Mouse (Mus musculus): Measurements from ENCODE around the gene Hydin. TPM values are rescaled to one million over a fixed set of nuclear protein-coding genes. Genes with fewer than 3 reads are reported as not detected.
"Not testable (repeated sequence)": the region's sequence is repeated elsewhere in the genome, so short reads cannot be mapped to it uniquely, and the experiment has no call there.

Hydin gene
- polyA plus RNA-seq, 1 experiment = 0.02 TPM

DNA sequence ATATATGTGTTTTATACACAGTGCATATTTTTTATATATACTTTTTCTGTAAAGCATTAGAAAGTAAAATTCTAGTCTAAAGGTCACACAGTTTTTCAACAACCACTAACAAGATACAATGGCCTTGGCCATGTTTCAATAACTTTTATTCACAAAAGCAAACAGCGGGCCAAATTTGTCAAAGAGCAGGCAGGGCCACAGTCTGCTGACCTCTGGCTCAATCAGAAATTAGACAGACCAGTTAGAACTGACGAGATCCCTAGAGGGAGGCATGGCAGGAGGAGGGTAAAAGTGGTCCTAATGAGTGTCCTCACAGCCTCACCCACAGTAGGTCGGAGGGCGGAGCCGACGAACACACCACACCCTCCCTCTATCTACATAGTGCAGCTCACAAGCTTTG, 267.0 kb downstream of the Hydin start:
- no peaks in the 10 kb centered on the region for H3K27me3 ChIP-seq (replicated peaks; ENCODE audit: control insufficient read depth, insufficient read depth, low read length)
- no peak for DNase-seq
- no peak overlapping the region for H3K4me3 ChIP-seq (ENCODE audit: insufficient read depth, low read depth, low read length)
- TF ChIP-seq POLR2A (IDR thresholded peaks at IDR 0.05; ENCODE audit: low read depth, low read length) (no peak), CTCF (conservative IDR thresholded peaks at IDR 0.05; ENCODE audit: insufficient read depth, insufficient read length, low read depth, low read length) (no peak)
- H3K36me3 ChIP-seq (ENCODE audit: control insufficient read depth, insufficient read depth, low read length) = no peaks in the 10 kb centered on the region
- H3K4me1 ChIP-seq (ENCODE audit: control insufficient read depth, insufficient read depth, low read length) = no peaks in the 10 kb centered on the region
- H3K27ac ChIP-seq (ENCODE audit: insufficient read depth, low read depth, low read length) = no peak overlapping the region
- WGBS = 86% methylated on average over 6 of the region's 6 CpGs

DNA sequence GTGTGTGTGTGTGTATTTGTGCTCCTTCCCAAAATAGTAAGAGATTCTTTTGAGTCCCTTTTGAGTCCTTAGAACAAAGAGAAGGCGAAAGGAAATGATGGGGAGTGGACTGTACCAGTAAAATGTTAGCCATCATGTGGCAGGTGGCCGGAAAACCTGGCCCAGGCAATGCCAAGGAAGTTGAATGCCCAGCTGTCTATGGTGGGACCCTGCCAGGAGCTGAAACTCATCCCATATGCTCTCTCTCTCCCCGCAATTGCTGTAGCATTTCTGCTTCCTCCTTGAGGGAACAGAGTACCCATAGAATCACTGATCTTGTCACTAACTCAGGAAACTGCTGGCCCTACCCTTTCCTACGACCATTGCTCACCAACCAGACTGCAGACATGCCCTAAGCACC, 271.1 kb downstream of the Hydin start:
- no peak for DNase-seq
- Histone ChIP-seq H3K27me3 (replicated peaks; ENCODE audit: control insufficient read depth, insufficient read depth, low read length) (no peaks in the 10 kb centered on the region), H3K27ac (ENCODE audit: insufficient read depth, low read depth, low read length) (no peak overlapping the region), H3K4me1 (ENCODE audit: control insufficient read depth, insufficient read depth, low read length) (no peaks in the 10 kb centered on the region), H3K36me3 (ENCODE audit: control insufficient read depth, insufficient read depth, low read length) (no peaks in the 10 kb centered on the region), H3K4me3 (ENCODE audit: insufficient read depth, low read depth, low read length) (no peak overlapping the region)
- no peak for TF ChIP-seq CTCF (conservative IDR thresholded peaks at IDR 0.05; ENCODE audit: insufficient read depth, insufficient read length, low read depth, low read length)
- TF ChIP-seq POLR2A (IDR thresholded peaks at IDR 0.05; ENCODE audit: low read depth, low read length) = no peak
- 70% methylated on average over 4 of the region's 4 CpGs for WGBS

DNA sequence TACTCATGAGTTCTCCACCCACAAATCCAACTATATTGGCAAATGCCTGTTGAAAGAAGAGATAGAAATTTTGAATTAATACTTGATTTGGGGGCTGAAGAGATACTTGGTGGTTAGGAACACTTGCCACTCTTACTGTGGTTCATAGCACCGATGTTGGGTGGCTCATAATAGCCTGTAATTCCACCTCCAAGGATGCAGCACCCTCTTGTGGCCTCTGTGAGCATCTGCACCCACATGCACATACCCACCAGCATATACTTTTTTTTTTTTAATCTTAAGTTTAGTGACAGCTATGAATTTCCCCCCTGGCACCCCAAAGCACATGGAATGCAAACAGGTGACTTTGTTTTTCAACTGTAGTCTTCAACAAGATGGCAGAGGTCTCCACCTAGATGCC, 283.6 kb downstream of the Hydin start:
- H3K4me1 ChIP-seq (ENCODE audit: control insufficient read depth, insufficient read depth, low read length) = no peaks in the 10 kb centered on the region
- no peak overlapping the region for H3K27ac ChIP-seq (ENCODE audit: insufficient read depth, low read depth, low read length)
- H3K27me3 ChIP-seq (replicated peaks; ENCODE audit: control insufficient read depth, insufficient read depth, low read length) = no peaks in the 10 kb centered on the region
- H3K4me3 ChIP-seq (ENCODE audit: insufficient read depth, low read depth, low read length) = no peak overlapping the region
- no peak for DNase-seq
- WGBS = 88% methylated on average over 1 of the region's 1 CpGs
- TF ChIP-seq POLR2A (IDR thresholded peaks at IDR 0.05; ENCODE audit: low read depth, low read length) (no peak), CTCF (conservative IDR thresholded peaks at IDR 0.05; ENCODE audit: insufficient read depth, insufficient read length, low read depth, low read length) (0 out of 2 replicates have a peak, but pooled peaks have one; percentile 14)
- H3K36me3 ChIP-seq (ENCODE audit: control insufficient read depth, insufficient read depth, low read length) = no peaks in the 10 kb centered on the region

DNA sequence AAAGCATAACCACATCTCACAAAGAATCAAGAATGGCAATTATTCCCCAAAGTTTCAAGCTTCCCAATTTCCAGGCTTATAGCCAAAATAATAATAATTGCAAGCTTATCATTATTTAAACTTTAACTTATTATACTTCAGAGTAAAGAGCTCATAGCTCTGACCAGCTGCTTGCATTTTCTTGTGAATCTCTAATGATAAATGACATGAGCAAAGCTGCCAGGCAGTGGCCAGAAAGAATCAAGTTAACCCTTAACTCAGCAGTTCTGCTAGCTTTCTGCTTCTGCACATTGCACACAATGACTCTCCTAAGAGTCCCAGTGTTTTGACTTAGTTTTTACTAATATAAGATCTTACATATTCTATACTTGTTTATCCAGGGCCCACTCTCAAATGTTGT, 285.3 kb downstream of the Hydin start:
- DNase-seq; H3K27ac ChIP-seq (ENCODE audit: insufficient read depth, low read depth, low read length); H3K27me3 ChIP-seq (replicated peaks; ENCODE audit: control insufficient read depth, insufficient read depth, low read length); H3K4me3 ChIP-seq (ENCODE audit: insufficient read depth, low read depth, low read length); H3K36me3 ChIP-seq (ENCODE audit: control insufficient read depth, insufficient read depth, low read length); H3K4me1 ChIP-seq (ENCODE audit: control insufficient read depth, insufficient read depth, low read length): not testable (repeated sequence)

- Histone ChIP-seq H3K36me3 (ENCODE audit: control insufficient read depth, insufficient read depth, low read length) (no peaks in the 10 kb centered on the region), H3K27me3 (replicated peaks; ENCODE audit: control insufficient read depth, insufficient read depth, low read length) (no peaks in the 10 kb centered on the region), H3K4me3 (ENCODE audit: insufficient read depth, low read depth, low read length) (no peak overlapping the region), H3K27ac (ENCODE audit: insufficient read depth, low read depth, low read length) (no peak overlapping the region), H3K4me1 (ENCODE audit: control insufficient read depth, insufficient read depth, low read length) (no peaks in the 10 kb centered on the region)
- DNase-seq = no peak
- TF ChIP-seq CTCF (conservative IDR thresholded peaks at IDR 0.05; ENCODE audit: insufficient read depth, insufficient read length, low read depth, low read length) (no peak), POLR2A (IDR thresholded peaks at IDR 0.05; ENCODE audit: low read depth, low read length) (no peak)
- 71% methylated on average over 9 of the region's 9 CpGs for WGBS
Observed at GRCm38 (mm10) chr8:110592641-110593040, 325.9 kb downstream of the Hydin start.

DNA sequence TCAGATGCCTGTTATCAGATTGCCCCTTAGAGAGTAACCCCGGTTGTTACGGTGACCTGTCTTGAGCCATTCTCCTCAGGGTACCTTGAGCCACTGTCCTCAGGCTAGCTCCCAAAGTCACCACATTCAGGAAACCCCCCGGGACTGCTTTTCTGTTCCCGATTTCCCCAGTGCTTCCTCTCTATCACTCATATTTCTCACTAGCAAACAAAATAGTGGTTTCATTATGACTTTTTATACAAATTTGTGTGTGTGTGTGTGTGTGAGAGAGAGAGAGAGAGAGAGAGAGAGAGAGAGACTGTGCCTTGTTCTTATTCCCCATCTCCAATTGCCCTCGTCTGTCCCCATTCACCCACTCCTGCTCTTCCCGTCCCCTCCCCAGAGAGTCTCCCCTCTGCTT, 327.4 kb downstream of the Hydin start:
- H3K27me3 ChIP-seq (replicated peaks; ENCODE audit: control insufficient read depth, insufficient read depth, low read length) = no peaks in the 10 kb centered on the region
- no peak overlapping the region for H3K27ac ChIP-seq (ENCODE audit: insufficient read depth, low read depth, low read length)
- TF ChIP-seq POLR2A (IDR thresholded peaks at IDR 0.05; ENCODE audit: low read depth, low read length) (no peak), CTCF (conservative IDR thresholded peaks at IDR 0.05; ENCODE audit: insufficient read depth, insufficient read length, low read depth, low read length) (no peak)
- DNase-seq = no peak
- H3K4me1 ChIP-seq (ENCODE audit: control insufficient read depth, insufficient read depth, low read length) = no peaks in the 10 kb centered on the region
- WGBS = 74% methylated on average over 6 of the region's 6 CpGs
- H3K4me3 ChIP-seq (ENCODE audit: insufficient read depth, low read depth, low read length) = no peak overlapping the region
- no peaks in the 10 kb centered on the region for H3K36me3 ChIP-seq (ENCODE audit: control insufficient read depth, insufficient read depth, low read length)

- DNase-seq = peak; percentile 40
- Histone ChIP-seq H3K27ac (ENCODE audit: insufficient read depth, low read depth, low read length) (no peak overlapping the region), H3K4me3 (ENCODE audit: insufficient read depth, low read depth, low read length) (no peak overlapping the region), H3K27me3 (replicated peaks; ENCODE audit: control insufficient read depth, insufficient read depth, low read length) (no peaks in the 10 kb centered on the region), H3K36me3 (ENCODE audit: control insufficient read depth, insufficient read depth, low read length) (no peaks in the 10 kb centered on the region), H3K4me1 (ENCODE audit: control insufficient read depth, insufficient read depth, low read length) (no peaks in the 10 kb centered on the region)
- 0% methylated on average over 1 of the region's 1 CpGs for WGBS
- TF ChIP-seq POLR2A (IDR thresholded peaks at IDR 0.05; ENCODE audit: low read depth, low read length) = no peak
- TF ChIP-seq CTCF (conservative IDR thresholded peaks at IDR 0.05; ENCODE audit: insufficient read depth, insufficient read length, low read depth, low read length) = peak; percentile 31; the same call in 1 of the 2 replicates
Observed at GRCm38 (mm10) chr8:110604556-110604955, 337.8 kb downstream of the Hydin start.
